Mouse (Mus musculus) erythroblast, embryonic 14.5 days (primary cell): Measurements from ENCODE around the gene Ccdc180.

Experiments used
- GATA1 ChIP-seq: IDR thresholded peaks from 2 replicates; pipeline ENCODE4 v1.6.1; 2012; ENCODE audit warnings: low read length, inconsistent platforms, mixed read lengths
- TAL1 ChIP-seq: IDR thresholded peaks from 3 replicates; pipeline ENCODE4 v1.6.1; 2012; ENCODE audit warnings: low read length, inconsistent platforms, mixed read lengths

DNA sequence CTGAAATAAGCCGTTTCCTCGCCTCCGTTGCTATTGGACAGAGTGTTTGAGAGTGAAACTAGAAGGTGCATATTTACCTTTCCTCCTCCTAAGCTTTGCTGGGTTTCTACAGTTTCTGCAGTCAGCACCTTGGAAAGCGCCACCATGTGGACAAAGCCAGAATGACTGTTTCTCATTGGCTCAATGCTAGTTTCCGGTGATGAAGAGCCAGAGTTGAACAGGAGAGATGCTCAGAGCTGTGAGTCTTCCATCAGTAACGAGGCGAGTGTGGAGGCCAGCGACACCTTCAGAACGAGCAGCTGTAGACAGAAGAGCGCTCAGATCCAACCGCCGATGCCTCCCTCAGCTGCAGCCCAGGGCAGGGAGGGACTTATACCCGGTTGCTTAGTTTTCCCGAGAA is 45.7 kb upstream of the Ccdc180 start:
- TF ChIP-seq GATA1 (no peak), TAL1 (no peak)
